Mouse (Mus musculus) MEL (cell line): ENCODE data around the gene Tnf. TPM values are rescaled to one million over a fixed set of nuclear protein-coding genes. Genes with fewer than 3 reads are reported as not detected.

ENCODE experiments used
- DNase-seq: peaks from one replicate; pipeline ENCODE4 v3.0.0; 2011; ENCODE audit warnings: low read depth, low spot score
- H3K27ac ChIP-seq: 2 replicates; pipeline ENCODE4 v1.5.1; 2012; ENCODE audit warnings: low read depth, mild to moderate bottlenecking, control low read depth, low read length, moderate library complexity; ENCODE audit not compliant: control insufficient read depth
- H3K27me3 ChIP-seq, 2 experiments: fragments of 150-350 bp in 1 of 2; sonication (generic) in 1 of 2; 2 replicates each; pipeline ENCODE4 v1.6.1; 2012; ENCODE audit warnings: low read length in 2 of 2, mild to moderate bottlenecking in 2 of 2, improper control_type of control experiment in 1 of 2, moderate library complexity in 1 of 2; ENCODE audit not compliant: insufficient read depth in 2 of 2, control insufficient read depth in 1 of 2
- H3K36me3 ChIP-seq, 2 experiments: 2 replicates each; pipeline ENCODE4 v1.6.1; 2012 to 2014; ENCODE audit warnings: low read length in 2 of 2, improper control_type of control experiment in 1 of 2, inconsistent platforms in 1 of 2, mild to moderate bottlenecking in 1 of 2; ENCODE audit not compliant: insufficient read depth in 2 of 2, control insufficient read depth in 1 of 2
- H3K4me1 ChIP-seq, 2 experiments: fragments of 150-350 bp in 1 of 2; sonication (generic) in 1 of 2; 2 replicates each; pipeline ENCODE4 v1.6.1; 2012; ENCODE audit warnings: low read length in 2 of 2, improper control_type of control experiment in 1 of 2, mild to moderate bottlenecking in 1 of 2; ENCODE audit not compliant: insufficient read depth in 2 of 2, control insufficient read depth in 1 of 2
- H3K4me3 ChIP-seq, 2 experiments: fragments of 150-350 bp in 1 of 2; sonication (generic) in 1 of 2; 2 replicates each; pipeline ENCODE4 v1.5.1; 2012; ENCODE audit warnings: low read depth in 2 of 2, low read length in 2 of 2, mild to moderate bottlenecking in 2 of 2, moderate library complexity in 2 of 2, control low read depth in 1 of 2, improper control_type of control experiment in 1 of 2; ENCODE audit not compliant: control insufficient read depth in 1 of 2, insufficient read depth in 1 of 2
- H3K79me2 ChIP-seq: 2 replicates; pipeline ENCODE4 v1.6.1; 2012; ENCODE audit warnings: mild to moderate bottlenecking, low read length, moderate library complexity; ENCODE audit not compliant: control insufficient read depth, poor library complexity, insufficient read depth
- H3K9ac ChIP-seq: 2 replicates; pipeline ENCODE4 v1.6.1; 2012; ENCODE audit warnings: low read depth, mild to moderate bottlenecking, control low read depth, low read length, moderate library complexity; ENCODE audit not compliant: control insufficient read depth, poor library complexity, severe bottlenecking
- H3K9me3 ChIP-seq: fragments of 150-350 bp; sonication (generic); replicated peaks from 2 replicates; pipeline ENCODE4 v1.6.1; 2012; ENCODE audit warnings: mild to moderate bottlenecking, low read length, improper control_type of control experiment, moderate library complexity; ENCODE audit not compliant: insufficient read depth
- CHD1 ChIP-seq: IDR thresholded peaks from 2 replicates; pipeline ENCODE4 v1.6.1; 2012; ENCODE audit warnings: low read depth, mild to moderate bottlenecking, inconsistent platforms, low read length, improper control_type of control experiment
- CTCF ChIP-seq, 3 experiments: IDR thresholded peaks in 2 of 3; conservative IDR thresholded peaks in 1 of 3; 2 replicates each; pipeline ENCODE4 v1.5.1; 2011 to 2012; ENCODE audit warnings: low read length in 3 of 3, low read depth in 2 of 3, mild to moderate bottlenecking in 2 of 3, improper control_type of control experiment in 1 of 3, inconsistent platforms in 1 of 3, mixed read lengths in 1 of 3, moderate library complexity in 1 of 3; ENCODE audit not compliant: control insufficient read depth in 1 of 3, insufficient read depth in 1 of 3, poor library complexity in 1 of 3, severe bottlenecking in 1 of 3
- E2F4 ChIP-seq: IDR thresholded peaks from 2 replicates; pipeline ENCODE4 v1.6.1; 2011; ENCODE audit warnings: low read depth, low read length, improper control_type of control experiment, borderline replicate concordance
- ELF1 ChIP-seq: IDR thresholded peaks from 2 replicates; pipeline ENCODE4 v1.6.1; 2014; ENCODE audit warnings: low read depth, mild to moderate bottlenecking, inconsistent platforms, low read length, improper control_type of control experiment, moderate library complexity
- EP300 ChIP-seq, 2 experiments: IDR thresholded peaks; 2 replicates each; pipeline ENCODE4 v1.6.1; 2011; ENCODE audit warnings: improper control_type of control experiment in 2 of 2, low read length in 2 of 2, low read depth in 1 of 2, mild to moderate bottlenecking in 1 of 2
- GABPA ChIP-seq: IDR thresholded peaks from 2 replicates; pipeline ENCODE4 v1.6.1; 2012; ENCODE audit warnings: low read depth, mild to moderate bottlenecking, inconsistent platforms, low read length, improper control_type of control experiment, moderate library complexity
- MAFK ChIP-seq: IDR thresholded peaks from 2 replicates; pipeline ENCODE4 v1.6.1; 2011; ENCODE audit warnings: low read depth, mild to moderate bottlenecking, low read length, improper control_type of control experiment, borderline replicate concordance
- MAX ChIP-seq: IDR thresholded peaks from 2 replicates; pipeline ENCODE4 v1.6.1; 2011; ENCODE audit warnings: low read length, improper control_type of control experiment
- MEF2A ChIP-seq: IDR thresholded peaks from 2 replicates; pipeline ENCODE4 v1.6.1; 2014; ENCODE audit warnings: low read depth, mild to moderate bottlenecking, inconsistent platforms, low read length, improper control_type of control experiment; ENCODE audit not compliant: poor library complexity, insufficient replicate concordance, severe bottlenecking; ENCODE audit errors: extremely low read depth
- MXI1 ChIP-seq: IDR thresholded peaks from 2 replicates; pipeline ENCODE4 v1.6.1; 2011; ENCODE audit warnings: mild to moderate bottlenecking, low read depth, low read length, improper control_type of control experiment
- MYB ChIP-seq: IDR thresholded peaks from 2 replicates; pipeline ENCODE4 v1.6.1; 2011; ENCODE audit warnings: mild to moderate bottlenecking, low read depth, low read length, improper control_type of control experiment
- MYC ChIP-seq: IDR thresholded peaks from 2 replicates; pipeline ENCODE4 v1.6.1; 2011; ENCODE audit warnings: low read depth, mild to moderate bottlenecking, low read length, improper control_type of control experiment, moderate library complexity
- POLR2A ChIP-seq, 2 experiments: IDR thresholded peaks; 2 replicates each; pipeline ENCODE4 v1.6.1; 2011 to 2012; ENCODE audit warnings: low read length in 2 of 2, mild to moderate bottlenecking in 2 of 2, control low read depth in 1 of 2, improper control_type of control experiment in 1 of 2, low read depth in 1 of 2, moderate library complexity in 1 of 2; ENCODE audit not compliant: control insufficient read depth in 1 of 2, insufficient read depth in 1 of 2, poor library complexity in 1 of 2
- POLR2AphosphoS2 ChIP-seq: IDR thresholded peaks from 2 replicates; pipeline ENCODE4 v1.6.1; 2011; ENCODE audit warnings: low read length, improper control_type of control experiment
- POLR2AphosphoS5 ChIP-seq: IDR thresholded peaks from 2 replicates; pipeline ENCODE4 v1.6.1; 2012; ENCODE audit warnings: low read depth, borderline replicate concordance, mild to moderate bottlenecking, inconsistent platforms, low read length, moderate library complexity, mixed read lengths
- RCOR1 ChIP-seq: IDR thresholded peaks from 2 replicates; pipeline ENCODE4 v1.6.1; 2012; ENCODE audit warnings: low read depth, mild to moderate bottlenecking, inconsistent platforms, low read length, improper control_type of control experiment
- SIN3A ChIP-seq: IDR thresholded peaks from 2 replicates; pipeline ENCODE4 v1.6.1; 2012; ENCODE audit warnings: low read length, improper control_type of control experiment, inconsistent platforms
- SMC3 ChIP-seq: IDR thresholded peaks from 2 replicates; pipeline ENCODE4 v1.6.1; 2011; ENCODE audit warnings: low read depth, low read length, improper control_type of control experiment
- TAL1 ChIP-seq: IDR thresholded peaks from 2 replicates; pipeline ENCODE4 v1.6.1; 2012; ENCODE audit warnings: mild to moderate bottlenecking, inconsistent platforms, low read length, moderate library complexity, mixed read lengths
- TCF12 ChIP-seq: IDR thresholded peaks from 2 replicates; pipeline ENCODE4 v1.6.1; 2014; ENCODE audit warnings: low read depth, mild to moderate bottlenecking, inconsistent platforms, low read length, improper control_type of control experiment, moderate library complexity
- UBTF ChIP-seq: IDR thresholded peaks from 2 replicates; pipeline ENCODE4 v1.6.1; 2012; ENCODE audit warnings: low read depth, mild to moderate bottlenecking, inconsistent platforms, low read length, improper control_type of control experiment, moderate library complexity, borderline replicate concordance; ENCODE audit not compliant: insufficient read depth
- USF2 ChIP-seq, 2 experiments: IDR thresholded peaks; 2 replicates each; pipeline ENCODE4 v1.6.1; 2011 to 2012; ENCODE audit warnings: improper control_type of control experiment in 2 of 2, low read length in 2 of 2, borderline replicate concordance in 1 of 2, inconsistent platforms in 1 of 2, low read depth in 1 of 2, mild to moderate bottlenecking in 1 of 2; ENCODE audit not compliant: insufficient read depth in 1 of 2
- polyA plus RNA-seq, 2 experiments: library from polyadenylated mRNA; stranded (reverse) in 1 of 2; unstranded in 1 of 2; fragments of >175 nt in 1 of 2; fragments of >200 nt in 1 of 2; gene quantifications; 2 replicates each; pipeline versions ENCODE4 v1.2.1 to v1.2.4; 2012; ENCODE audit warnings: low replicate concordance in 2 of 2, low read depth in 1 of 2; ENCODE audit not compliant: insufficient read length in 2 of 2, insufficient read depth in 1 of 2, missing spikeins in 1 of 2
- total RNA-seq: library from RNA; depleted of rRNA; stranded (reverse); fragments of 300-350 nt; gene quantifications from 2 replicates; pipeline ENCODE4 v1.2.3, GENCODE M21; 2012

The Tnf gene
- total and polyA plus RNA-seq, 3 experiments: 1.2 to 2.0 TPM; not detected in 1

GRCm38 (mm10) chr17:35247144-35247543 is 45.3 kb upstream of the Tnf start:
- TF ChIP-seq MXI1 (no peak), POLR2A (IDR thresholded peaks at IDR 0.05; ENCODE audit: control insufficient read depth in 1 of 2, insufficient read depth in 1 of 2, low read depth in 1 of 2, low read length in 2 of 2, poor library complexity in 1 of 2) (peak in 1 of 2 experiments; percentile 28; a peak in 1 of 4 replicates)
- peaks cover 52% of the 10 kb centered on the region for H3K79me2 ChIP-seq
- no peak overlapping the region for H3K9ac ChIP-seq
- H3K9me3 ChIP-seq: no peaks in the 10 kb centered on the region
- no peak for DNase-seq
- no peaks in the 10 kb centered on the region for H3K27me3 ChIP-seq
- H3K4me3 ChIP-seq: no peak overlapping the region
- H3K4me1 ChIP-seq: peaks cover 0 to 19% of the 10 kb centered on the region in 2 experiments; a peak in 3 of 4 replicates
- no peak overlapping the region for H3K27ac ChIP-seq
- peaks cover 24 to 44% of the 10 kb centered on the region in 2 experiments for H3K36me3 ChIP-seq

DNA sequence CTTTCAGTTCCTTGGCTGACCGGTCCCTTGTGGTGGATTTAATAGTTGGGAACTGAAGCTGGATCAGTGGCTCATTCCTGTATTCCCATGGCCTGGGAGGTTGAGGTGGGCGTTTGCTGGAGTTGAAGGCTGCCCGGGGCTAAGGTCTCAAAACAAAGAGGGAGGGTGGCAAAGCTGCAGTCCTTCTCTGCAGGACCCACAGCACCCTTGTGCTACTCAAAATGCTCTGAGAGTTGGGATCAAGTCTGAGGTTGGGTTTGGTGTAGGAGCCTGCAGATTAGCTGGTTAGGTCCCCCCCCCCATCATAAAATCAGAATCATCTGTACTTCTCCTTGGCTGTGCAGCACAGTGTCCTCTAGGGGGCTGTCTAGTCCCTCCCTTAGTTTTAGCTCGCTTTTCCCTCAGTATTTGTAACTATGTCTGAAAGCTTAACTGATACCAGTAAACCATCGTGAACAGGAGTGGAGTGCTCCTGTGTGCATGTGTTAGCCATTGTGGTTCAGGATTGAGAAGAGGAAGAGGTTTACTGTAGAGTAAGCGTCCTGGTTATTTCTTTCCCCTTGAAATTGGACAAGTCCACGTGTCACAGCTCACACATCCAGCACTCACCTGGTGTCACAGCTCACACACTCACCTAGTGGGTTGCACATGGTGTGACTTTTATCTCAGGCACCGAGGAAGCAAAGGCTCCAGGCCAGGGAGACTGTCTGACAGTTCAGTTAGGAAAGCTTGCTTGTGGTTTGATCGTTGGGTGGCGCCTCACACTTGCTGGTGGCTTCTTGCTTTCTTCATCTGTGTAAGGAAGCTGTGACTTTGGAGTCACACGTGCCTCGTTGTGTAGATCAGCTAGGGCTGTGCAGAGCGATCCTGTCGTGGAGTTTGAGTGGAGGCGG is 44.2 kb upstream of the Tnf start:
- H3K4me1 ChIP-seq: peaks cover 0 to 19% of the 10 kb centered on the region in 2 experiments; a peak in 3 of 4 replicates
- H3K27me3 ChIP-seq: no peaks in the 10 kb centered on the region
- TF ChIP-seq SIN3A (0 out of 2 replicates have a peak, but pooled peaks have one; percentile 14), CHD1 (no peak), POLR2A (IDR thresholded peaks at IDR 0.05; ENCODE audit: control insufficient read depth in 1 of 2, insufficient read depth in 1 of 2, low read depth in 1 of 2, low read length in 2 of 2, poor library complexity in 1 of 2) (0 out of 4 replicates have a peak, but pooled peaks of 1 of the 2 experiments have one; percentile 3), SMC3 (no peak), MAX (peak; percentile 52; the same call in 1 of the 2 replicates), CTCF (IDR thresholded peaks at IDR 0.05 in 2 of 3, conservative IDR thresholded peaks at IDR 0.05 in 1 of 3; ENCODE audit: control insufficient read depth in 1 of 3, insufficient read depth in 1 of 3, low read depth in 2 of 3, low read length in 3 of 3, poor library complexity in 1 of 3, severe bottlenecking in 1 of 3) (peak; percentile 19 to 57 (median 46); a peak in 5 of 6 replicates), MXI1 (peak; percentile 58; the same call in 1 of the 2 replicates)
- H3K9ac ChIP-seq: no peak overlapping the region
- H3K27ac ChIP-seq: no peak overlapping the region
- H3K9me3 ChIP-seq: no peaks in the 10 kb centered on the region
- H3K79me2 ChIP-seq: peaks cover 58% of the 10 kb centered on the region
- peak; percentile 69 for DNase-seq
- peaks cover 24 to 44% of the 10 kb centered on the region in 2 experiments for H3K36me3 ChIP-seq
- no peak overlapping the region for H3K4me3 ChIP-seq

GRCm38 (mm10) chr17:35244999-35245398 is 43.2 kb upstream of the Tnf start:
- Histone ChIP-seq H3K4me3 (no peak overlapping the region), H3K27me3 (no peaks in the 10 kb centered on the region), H3K9ac (peak overlapping the region; percentile 33)
- TF ChIP-seq TCF12 (no peak), GABPA (no peak), MYB (no peak), EP300 (IDR thresholded peaks at IDR 0.05; ENCODE audit: low read depth in 1 of 2, low read length in 2 of 2) (no peak), MEF2A (no peak), MXI1 (no peak), POLR2AphosphoS2 (no peak), TAL1 (no peak), POLR2AphosphoS5 (no peak), MYC (no peak), E2F4 (no peak), SMC3 (no peak), ELF1 (no peak), RCOR1 (no peak), UBTF (no peak), USF2 (IDR thresholded peaks at IDR 0.05; ENCODE audit: borderline replicate concordance in 1 of 2, insufficient read depth in 1 of 2, low read depth in 1 of 2, low read length in 2 of 2) (no peak), MAFK (no peak)

More at GRCm38 (mm10) chr17:35244999-35245398, 43.2 kb upstream of the Tnf start:
- Histone ChIP-seq H3K36me3 (peaks cover 31 to 42% of the 10 kb centered on the region in 2 experiments), H3K27ac (peak overlapping the region; percentile 17; the same call in 1 of the 2 replicates), H3K79me2 (peaks cover 58% of the 10 kb centered on the region), H3K4me1 (peaks cover 5 to 28% of the 10 kb centered on the region in 2 experiments; a peak in 3 of 4 replicates), H3K9me3 (no peaks in the 10 kb centered on the region)
- DNase-seq: no peak
